Mouse (Mus musculus): Measurements from ENCODE around the gene Glce. TPM values are rescaled to one million over a fixed set of nuclear protein-coding genes. Genes with fewer than 3 reads are reported as not detected.

Glce gene
- polyA plus RNA-seq, 1 experiment from 2014 or later: 9.6 TPM

DNA sequence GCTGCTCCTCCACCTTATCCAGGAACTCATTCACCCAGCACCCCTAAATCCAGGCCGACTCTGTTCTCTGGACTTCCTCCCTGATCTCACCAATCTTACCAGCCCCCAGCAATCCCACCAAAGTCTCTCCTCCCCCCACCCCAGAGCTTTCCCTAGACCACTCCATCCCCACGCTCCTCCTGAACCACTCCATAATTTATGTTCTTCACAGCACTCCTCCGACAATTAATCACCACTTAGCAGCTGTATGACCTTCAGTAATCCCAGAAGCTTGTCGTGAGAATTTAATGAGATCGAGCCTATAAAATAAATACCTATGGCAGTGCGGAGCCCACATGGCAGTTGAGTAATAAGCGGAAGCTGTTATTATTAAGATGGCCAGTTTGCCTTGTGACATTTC is 16.6 kb upstream of the Glce start:
- ATAC-seq (ENCODE audit: insufficient number of reproducible peaks, insufficient read depth, low FRiP score, low read depth): no peak
- Histone ChIP-seq H3K27ac (replicated peaks in 1 of 2; ENCODE audit: control insufficient read depth in 1 of 2, insufficient read depth in 1 of 2, low read depth in 2 of 2, low read length in 2 of 2) (no peak overlapping the region), H3K4me3 (ENCODE audit: control insufficient read depth in 1 of 2, insufficient read depth in 1 of 2, low read depth in 1 of 2, low read length in 2 of 2) (no peak overlapping the region), H3K9ac (ENCODE audit: low read length) (no peak overlapping the region), H3K36me3 (ENCODE audit: control insufficient read depth, insufficient read depth, low read length) (no peaks in the 10 kb centered on the region), H3K4me1 (ENCODE audit: control insufficient read depth in 2 of 2, insufficient read depth in 2 of 2, low read length in 2 of 2) (peaks cover 0 to 2% of the 10 kb centered on the region in 2 experiments; a peak in 1 of 4 replicates), H3K4me2 (ENCODE audit: low read length) (no peak overlapping the region), H3K9me3 (ENCODE audit: control insufficient read depth, low read length) (no peaks in the 10 kb centered on the region), H3K27me3 (ENCODE audit: control insufficient read depth, insufficient read depth, low read length) (no peaks in the 10 kb centered on the region)
- 77% methylated on average over 7 of the region's 7 CpGs for WGBS

DNA sequence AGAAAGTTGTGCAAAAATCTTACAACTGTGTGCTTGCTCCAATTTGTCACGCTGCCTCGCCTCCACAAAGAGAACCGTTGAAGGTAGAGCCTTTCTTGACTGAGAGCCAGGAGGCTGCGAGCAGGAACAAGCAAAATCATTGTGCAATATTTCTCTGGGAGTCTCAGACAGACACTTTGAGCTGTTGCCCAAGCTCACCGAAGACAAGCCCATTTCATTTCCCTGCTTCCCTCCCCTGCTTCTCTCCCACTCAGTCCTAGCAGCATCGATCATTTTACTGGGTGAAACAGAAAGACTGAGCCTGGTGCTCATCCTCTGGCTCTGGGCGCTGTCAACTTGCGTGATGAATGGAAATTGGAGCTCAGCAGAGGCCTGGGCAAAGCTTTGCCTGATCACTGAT is 14.8 kb upstream of the Glce start:
- WGBS: 62% methylated on average over 8 of the region's 8 CpGs
- Histone ChIP-seq H3K27me3 (ENCODE audit: control insufficient read depth, insufficient read depth, low read length) (no peaks in the 10 kb centered on the region), H3K4me3 (ENCODE audit: control insufficient read depth in 1 of 2, insufficient read depth in 1 of 2, low read depth in 1 of 2, low read length in 2 of 2) (no peak overlapping the region), H3K9me3 (ENCODE audit: control insufficient read depth, low read length) (no peaks in the 10 kb centered on the region), H3K4me2 (ENCODE audit: low read length) (no peak overlapping the region), H3K36me3 (ENCODE audit: control insufficient read depth, insufficient read depth, low read length) (no peaks in the 10 kb centered on the region), H3K9ac (ENCODE audit: low read length) (no peak overlapping the region), H3K4me1 (ENCODE audit: control insufficient read depth in 2 of 2, insufficient read depth in 2 of 2, low read length in 2 of 2) (peaks cover 0 to 2% of the 10 kb centered on the region in 2 experiments; a peak in 1 of 4 replicates), H3K27ac (replicated peaks in 1 of 2; ENCODE audit: control insufficient read depth in 1 of 2, insufficient read depth in 1 of 2, low read depth in 2 of 2, low read length in 2 of 2) (no peak overlapping the region)
- ATAC-seq (ENCODE audit: insufficient number of reproducible peaks, insufficient read depth, low FRiP score, low read depth): no peak

DNA sequence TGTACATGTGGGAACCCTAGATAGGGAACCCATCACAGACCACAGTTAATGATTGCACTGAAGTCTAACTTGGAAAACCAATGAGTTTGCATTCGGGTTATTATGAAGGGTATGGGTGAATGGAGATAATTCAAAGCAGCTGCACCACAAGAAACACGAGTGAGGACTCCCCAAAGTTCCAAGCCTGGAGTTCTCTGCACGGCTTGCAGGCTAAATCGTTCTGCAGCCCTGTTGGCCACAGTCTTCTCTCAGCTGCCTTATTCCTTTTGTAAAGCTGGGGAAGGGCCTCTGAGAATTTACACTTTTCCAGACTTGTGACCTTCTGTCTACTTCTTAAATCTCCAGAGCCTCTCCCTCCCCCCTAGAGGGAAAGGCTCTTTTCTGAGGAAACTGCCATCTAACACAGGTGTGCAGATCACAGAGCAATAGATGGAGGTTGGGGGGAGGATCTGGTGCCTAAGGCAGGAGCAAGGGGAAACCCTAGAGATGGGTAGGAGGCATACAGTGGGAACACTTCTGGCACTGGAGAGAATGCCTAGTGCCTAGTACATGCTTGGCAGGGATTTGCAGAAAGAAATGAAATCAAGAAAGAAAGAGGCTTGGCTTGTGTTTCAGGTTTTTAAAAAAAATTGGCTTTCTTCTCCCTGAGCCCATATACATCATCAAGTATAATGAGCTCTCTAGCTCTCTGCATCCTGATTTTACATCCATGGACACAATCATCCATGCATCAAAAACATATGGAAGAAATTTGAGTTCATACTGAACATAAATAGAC is 9.7 kb upstream of the Glce start:
- H3K9ac ChIP-seq (ENCODE audit: low read length): no peak overlapping the region
- no peaks in the 10 kb centered on the region for H3K9me3 ChIP-seq (ENCODE audit: control insufficient read depth, low read length)
- H3K4me3 ChIP-seq (ENCODE audit: control insufficient read depth in 1 of 2, insufficient read depth in 1 of 2, low read depth in 1 of 2, low read length in 2 of 2): no peak overlapping the region
- no peaks in the 10 kb centered on the region for H3K36me3 ChIP-seq (ENCODE audit: control insufficient read depth, insufficient read depth, low read length)
- H3K4me1 ChIP-seq (ENCODE audit: control insufficient read depth in 2 of 2, insufficient read depth in 2 of 2, low read length in 2 of 2): no peaks in the 10 kb centered on the region
- no peak overlapping the region for H3K27ac ChIP-seq (replicated peaks in 1 of 2; ENCODE audit: control insufficient read depth in 1 of 2, insufficient read depth in 1 of 2, low read depth in 2 of 2, low read length in 2 of 2)
- ATAC-seq (ENCODE audit: insufficient number of reproducible peaks, insufficient read depth, low FRiP score, low read depth): no peak
- no peak overlapping the region for H3K4me2 ChIP-seq (ENCODE audit: low read length)
- WGBS: 70% methylated on average over 4 of the region's 4 CpGs
- no peaks in the 10 kb centered on the region for H3K27me3 ChIP-seq (ENCODE audit: control insufficient read depth, insufficient read depth, low read length)

DNA sequence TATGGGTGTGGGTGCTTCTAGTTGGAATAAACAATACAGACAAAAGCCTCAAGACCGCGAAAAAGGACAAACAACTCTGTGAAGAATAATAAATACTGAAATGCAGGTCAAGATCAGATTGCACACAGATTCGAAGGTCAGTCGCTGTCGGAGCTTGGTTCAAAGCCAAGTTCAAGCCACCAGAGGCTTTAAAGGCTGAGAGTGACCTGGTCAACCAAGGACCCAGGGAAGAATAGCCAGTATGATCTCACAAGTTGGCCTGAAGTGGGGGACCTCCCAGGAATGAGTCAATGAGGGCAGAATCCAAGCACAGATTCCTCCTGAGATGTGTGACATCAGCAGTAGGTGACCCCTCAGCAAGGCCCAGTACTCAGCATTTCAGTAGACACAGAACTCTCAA is 8.3 kb upstream of the Glce start:
- Histone ChIP-seq H3K27me3 (ENCODE audit: control insufficient read depth, insufficient read depth, low read length) (no peaks in the 10 kb centered on the region), H3K27ac (replicated peaks in 1 of 2; ENCODE audit: control insufficient read depth in 1 of 2, insufficient read depth in 1 of 2, low read depth in 2 of 2, low read length in 2 of 2) (no peak overlapping the region), H3K4me2 (ENCODE audit: low read length) (no peak overlapping the region), H3K9me3 (ENCODE audit: control insufficient read depth, low read length) (no peaks in the 10 kb centered on the region), H3K4me1 (ENCODE audit: control insufficient read depth in 2 of 2, insufficient read depth in 2 of 2, low read length in 2 of 2) (no peaks in the 10 kb centered on the region), H3K9ac (ENCODE audit: low read length) (no peak overlapping the region), H3K36me3 (ENCODE audit: control insufficient read depth, insufficient read depth, low read length) (no peaks in the 10 kb centered on the region), H3K4me3 (ENCODE audit: control insufficient read depth in 1 of 2, insufficient read depth in 1 of 2, low read depth in 1 of 2, low read length in 2 of 2) (no peak overlapping the region)
- 88% methylated on average over 5 of the region's 5 CpGs for WGBS
- ATAC-seq (ENCODE audit: insufficient number of reproducible peaks, insufficient read depth, low FRiP score, low read depth): no peak

DNA sequence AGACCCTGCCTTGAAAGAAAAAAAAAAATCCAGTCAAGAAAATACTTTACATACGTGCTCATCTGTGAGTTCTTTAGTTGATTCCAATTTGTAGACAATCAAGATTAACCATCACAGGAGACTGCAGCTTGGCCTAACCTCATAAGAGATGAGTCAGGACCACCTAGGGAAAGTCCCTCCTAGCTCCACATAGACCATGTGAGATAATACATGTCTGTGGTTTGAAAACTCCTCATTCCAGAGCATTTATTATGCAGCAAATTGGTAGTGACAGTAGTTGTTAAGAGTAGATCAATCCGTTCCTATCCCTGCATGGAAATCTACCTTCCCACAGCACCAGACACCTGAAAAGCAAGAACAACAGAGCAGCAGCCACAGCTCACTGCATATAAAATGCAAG is 5.6 kb upstream of the Glce start:
- no peaks in the 10 kb centered on the region for H3K27me3 ChIP-seq (ENCODE audit: control insufficient read depth, insufficient read depth, low read length)
- H3K4me2 ChIP-seq (ENCODE audit: low read length): no peak overlapping the region
- no peak overlapping the region for H3K4me3 ChIP-seq (ENCODE audit: control insufficient read depth in 1 of 2, insufficient read depth in 1 of 2, low read depth in 1 of 2, low read length in 2 of 2)
- H3K9me3 ChIP-seq (ENCODE audit: control insufficient read depth, low read length): no peaks in the 10 kb centered on the region
- H3K36me3 ChIP-seq (ENCODE audit: control insufficient read depth, insufficient read depth, low read length): no peaks in the 10 kb centered on the region
- no peaks in the 10 kb centered on the region for H3K4me1 ChIP-seq (ENCODE audit: control insufficient read depth in 2 of 2, insufficient read depth in 2 of 2, low read length in 2 of 2)
- no peak for ATAC-seq (ENCODE audit: insufficient number of reproducible peaks, insufficient read depth, low FRiP score, low read depth)
- WGBS: 86% methylated on average over 2 of the region's 2 CpGs
- no peak overlapping the region for H3K27ac ChIP-seq (replicated peaks in 1 of 2; ENCODE audit: control insufficient read depth in 1 of 2, insufficient read depth in 1 of 2, low read depth in 2 of 2, low read length in 2 of 2)
- no peak overlapping the region for H3K9ac ChIP-seq (ENCODE audit: low read length)

DNA sequence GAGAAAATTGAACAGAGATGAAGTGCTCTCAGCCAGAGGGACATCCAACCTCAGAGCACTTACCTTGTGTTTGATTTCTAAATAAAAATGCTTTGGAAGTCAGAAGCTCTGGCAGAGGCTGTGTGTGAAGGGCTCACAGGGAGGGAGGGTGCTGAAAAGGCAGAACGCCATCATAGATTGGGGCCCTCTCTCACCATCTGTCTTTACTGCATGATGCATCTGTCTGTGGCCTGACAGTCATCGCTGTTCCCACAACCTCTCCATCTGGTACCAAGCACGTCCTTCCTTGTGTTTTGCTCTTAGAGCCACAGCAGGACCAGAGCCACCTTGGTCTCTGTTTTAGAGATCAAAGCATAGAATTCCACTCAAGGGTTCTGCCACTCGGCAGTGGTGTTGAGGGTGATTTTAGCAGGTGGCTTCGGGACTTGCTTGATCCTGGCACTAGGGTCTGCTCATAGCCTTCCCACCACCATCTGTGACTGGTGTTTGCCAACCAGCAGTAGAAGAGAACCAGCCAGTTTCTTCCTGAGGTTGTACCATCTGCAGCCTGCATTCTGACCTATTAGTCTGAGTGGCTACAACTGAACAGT is 3.6 kb upstream of the Glce start:
- no peaks in the 10 kb centered on the region for H3K9me3 ChIP-seq (ENCODE audit: control insufficient read depth, low read length)
- H3K27ac ChIP-seq (replicated peaks in 1 of 2; ENCODE audit: control insufficient read depth in 1 of 2, insufficient read depth in 1 of 2, low read depth in 2 of 2, low read length in 2 of 2): no peak overlapping the region
- H3K27me3 ChIP-seq (ENCODE audit: control insufficient read depth, insufficient read depth, low read length): no peaks in the 10 kb centered on the region
- no peak overlapping the region for H3K4me2 ChIP-seq (ENCODE audit: low read length)
- H3K9ac ChIP-seq (ENCODE audit: low read length): no peak overlapping the region
- no peak for ATAC-seq (ENCODE audit: insufficient number of reproducible peaks, insufficient read depth, low FRiP score, low read depth)
- no peaks in the 10 kb centered on the region for H3K4me1 ChIP-seq (ENCODE audit: control insufficient read depth in 2 of 2, insufficient read depth in 2 of 2, low read length in 2 of 2)
- H3K4me3 ChIP-seq (ENCODE audit: control insufficient read depth in 1 of 2, insufficient read depth in 1 of 2, low read depth in 1 of 2, low read length in 2 of 2): no peak overlapping the region
- no peaks in the 10 kb centered on the region for H3K36me3 ChIP-seq (ENCODE audit: control insufficient read depth, insufficient read depth, low read length)
- WGBS: 68% methylated on average over 5 of the region's 5 CpGs

DNA sequence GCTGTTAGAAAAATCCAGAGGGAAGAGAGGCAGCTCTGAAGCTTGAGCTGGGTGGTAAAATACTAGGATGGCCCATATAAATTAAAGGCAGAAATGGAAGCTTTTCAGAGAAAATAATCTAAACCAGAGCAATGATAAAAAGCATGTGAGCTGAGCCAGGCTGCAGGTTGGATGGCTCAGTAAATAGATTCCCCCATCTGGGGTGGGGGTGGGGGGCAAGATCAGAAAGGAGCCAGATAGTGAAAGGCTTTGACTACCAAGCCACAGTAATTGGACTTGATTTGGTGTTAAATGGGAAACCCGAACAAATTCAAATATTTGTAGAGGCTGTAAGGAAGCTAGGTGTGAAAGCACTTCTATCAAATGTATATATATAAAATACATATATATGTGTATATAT is 1.8 kb upstream of the Glce start:
- 89% methylated on average over 1 of the region's 1 CpGs for WGBS

More for the DNA sequence above, 1.8 kb upstream of the Glce start:
- no peak overlapping the region for H3K27ac ChIP-seq (replicated peaks in 1 of 2; ENCODE audit: control insufficient read depth in 1 of 2, insufficient read depth in 1 of 2, low read depth in 2 of 2, low read length in 2 of 2)
- no peak overlapping the region for H3K9ac ChIP-seq (ENCODE audit: low read length)
- H3K9me3 ChIP-seq (ENCODE audit: control insufficient read depth, low read length): no peaks in the 10 kb centered on the region
- ATAC-seq (ENCODE audit: insufficient number of reproducible peaks, insufficient read depth, low FRiP score, low read depth): no peak
- H3K27me3 ChIP-seq (ENCODE audit: control insufficient read depth, insufficient read depth, low read length): no peaks in the 10 kb centered on the region
- no peak overlapping the region for H3K4me2 ChIP-seq (ENCODE audit: low read length)
- no peaks in the 10 kb centered on the region for H3K36me3 ChIP-seq (ENCODE audit: control insufficient read depth, insufficient read depth, low read length)
- H3K4me1 ChIP-seq (ENCODE audit: control insufficient read depth in 2 of 2, insufficient read depth in 2 of 2, low read length in 2 of 2): no peaks in the 10 kb centered on the region
- H3K4me3 ChIP-seq (ENCODE audit: control insufficient read depth in 1 of 2, insufficient read depth in 1 of 2, low read depth in 1 of 2, low read length in 2 of 2): no peak overlapping the region
